ENCODE assay signal across 10 mouse cellular contexts in the genomic region with DNA sequence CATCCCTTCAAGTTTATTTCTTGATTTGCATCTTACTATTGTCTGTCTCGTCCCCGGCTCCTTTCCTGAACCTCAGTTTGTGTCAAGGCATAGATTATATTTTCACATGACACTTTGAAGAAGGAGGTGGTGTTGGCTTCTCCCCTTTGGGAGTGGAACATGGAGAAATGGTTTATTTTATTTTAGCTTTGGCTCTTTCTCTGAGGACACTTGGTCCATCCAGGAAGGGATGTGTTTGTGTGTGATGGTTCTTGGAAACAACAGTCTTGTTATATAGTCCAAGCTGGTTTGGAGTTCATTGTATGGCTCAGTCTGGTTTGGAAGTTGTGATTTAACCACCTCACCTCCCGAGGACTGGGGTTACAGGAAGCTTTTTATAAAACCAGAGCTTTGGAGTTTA. TPM values are rescaled to one million over a fixed set of nuclear protein-coding genes. Genes with fewer than 3 reads are reported as not detected.
A peak's percentile ranks its signal among the peaks of the same experiment; 100 is the strongest.
DNase-seq lines count a peak whose midpoint lies in the region; ATAC-seq and TF ChIP-seq lines count a peak whose summit lies in the region.
"Had no signal": no experiment of that assay in that cellular context is flagged by ENCODE, and none has a peak within 500 bp of the region (broad histone marks: within the 10 kb centered on the region; RNA-seq: fewer than 3 reads in every experiment).

No protein-coding gene starts in this region.

- H3K36me3 ChIP-seq in heart, embryonic 12.5 days: no peaks in the 10 kb centered on the region
- no peaks in the 10 kb centered on the region for H3K36me3 ChIP-seq in ES-E14 (ENCODE audit: control insufficient read depth, insufficient read depth, low read length, poor library complexity, severe bottlenecking)
- H3K36me3 ChIP-seq in hindbrain, embryonic 10.5 days: no peaks in the 10 kb centered on the region
- no peaks in the 10 kb centered on the region for H3K36me3 ChIP-seq in liver, postnatal 0 days (replicated peaks; ENCODE audit: insufficient read depth, low read length)

- H3K4me3 ChIP-seq in heart, embryonic 12.5 days: peak overlapping the region; percentile 76
- H3K4me3 ChIP-seq in ES-E14 (ENCODE audit: insufficient read depth in 1 of 2, low read depth in 1 of 2, low read length in 2 of 2, poor library complexity in 1 of 2, severe bottlenecking in 1 of 2): peak overlapping the region; percentile 75 to 97
- H3K4me3 ChIP-seq in hindbrain, embryonic 10.5 days: peak overlapping the region; percentile 76
- H3K4me3 ChIP-seq in liver, postnatal 0 days (ENCODE audit: low read depth, low read length): peak overlapping the region; percentile 66
- H3K4me3 ChIP-seq: myocyte had no signal

- TF ChIP-seq CTCF in liver, postnatal 0 days (IDR thresholded peaks at IDR 0.05; ENCODE audit: low read depth): no peak

- H3K9me3 ChIP-seq in heart, embryonic 12.5 days (replicated peaks): no peaks in the 10 kb centered on the region
- H3K9me3 ChIP-seq in ES-E14 (ENCODE audit: control insufficient read depth, insufficient read depth, low read depth, low read length): no peaks in the 10 kb centered on the region
- no peaks in the 10 kb centered on the region for H3K9me3 ChIP-seq in hindbrain, embryonic 10.5 days
- H3K9me3 ChIP-seq in liver, postnatal 0 days (ENCODE audit: low read length): no peaks in the 10 kb centered on the region

- ATAC-seq in heart, embryonic 12.5 days (ENCODE audit: insufficient number of reproducible peaks, low FRiP score): no peak
- no peak for ATAC-seq in liver, postnatal 0 days
- ATAC-seq in megakaryocyte-erythroid progenitor cell, adult 5-6 weeks (replicated peaks; ENCODE audit: low FRiP score, low TSS enrichment, poor library complexity, severe bottlenecking): no peak

- peak overlapping the region; percentile 81 for H3K9ac ChIP-seq in heart, embryonic 12.5 days
- H3K9ac ChIP-seq in ES-E14 (ENCODE audit: insufficient read depth, low read depth, low read length, poor library complexity, severe bottlenecking): 0 out of 2 replicates have a peak overlapping the region, but pooled peaks have one; percentile 79
- H3K9ac ChIP-seq in liver, postnatal 0 days (replicated peaks): no peak overlapping the region

- in situ Hi-C loops in ES-E14 (cut with MboI; ENCODE audit: low sequenced_read_pairs in 2 of 2, unreplicated experiment in 2 of 2): no loop called here

- peaks cover 15% of the 10 kb centered on the region; the same call in 1 of the 2 replicates for H3K4me1 ChIP-seq in heart, embryonic 12.5 days (replicated peaks)
- peaks cover 0 to 2% of the 10 kb centered on the region in 2 experiments; a peak in 1 of 4 replicates for H3K4me1 ChIP-seq in ES-E14 (ENCODE audit: control insufficient read depth in 2 of 2, insufficient read depth in 2 of 2, low read length in 2 of 2, poor library complexity in 1 of 2)
- peaks cover 5% of the 10 kb centered on the region; the same call in 1 of the 2 replicates for H3K4me1 ChIP-seq in hindbrain, embryonic 10.5 days (replicated peaks)
- peaks cover 13% of the 10 kb centered on the region for H3K4me1 ChIP-seq in liver, postnatal 0 days (ENCODE audit: insufficient read depth)

- WGBS in heart, embryonic 12.5 days: 37% methylated on average over 3 of the region's 3 CpGs
- WGBS in hindbrain, embryonic 10.5 days: 41% methylated on average over 3 of the region's 3 CpGs
- WGBS in liver, postnatal 0 days (ENCODE audit: insufficient replicate concordance): 30% methylated on average over 3 of the region's 3 CpGs

- no peak overlapping the region for H3K27ac ChIP-seq in heart, embryonic 12.5 days (ENCODE audit: poor library complexity, severe bottlenecking)
- H3K27ac ChIP-seq in ES-E14 (ENCODE audit: insufficient read depth, low read depth, low read length, poor library complexity, severe bottlenecking): no peak overlapping the region
- peak overlapping the region; percentile 93; the same call in 1 of the 2 replicates for H3K27ac ChIP-seq in hindbrain, embryonic 10.5 days
- H3K27ac ChIP-seq in liver, postnatal 0 days (ENCODE audit: low read depth): no peak overlapping the region

- TF ChIP-seq EP300 in liver, postnatal 0 days (IDR thresholded peaks at IDR 0.05; ENCODE audit: low read depth): no peak

- H3K27me3 ChIP-seq in heart, embryonic 12.5 days (replicated peaks): no peaks in the 10 kb centered on the region
- H3K27me3 ChIP-seq in hindbrain, embryonic 10.5 days (ENCODE audit: insufficient read depth, poor library complexity, severe bottlenecking): peaks cover 21% of the 10 kb centered on the region; the same call in 1 of the 2 replicates
- H3K27me3 ChIP-seq in liver, postnatal 0 days (ENCODE audit: insufficient read depth, low read length): peaks cover 35% of the 10 kb centered on the region

- no peak for DNase-seq in heart, adult 8-10 months (ENCODE audit: low spot score)
- no peak for DNase-seq in ES-E14 (ENCODE audit: low read depth, low spot score)
- DNase-seq in hindbrain, embryonic 10.5 days (ENCODE audit: low spot score): no peak
- DNase-seq in liver, postnatal 0 days: no peak
- no peak for DNase-seq in T-cell, adult 2 months (ENCODE audit: low spot score)
- DNase-seq in spleen, postnatal 10 days (ENCODE audit: low spot score in 2 of 2): no peak
- DNase-seq: gastrocnemius, postnatal 25 days had no signal

- H3K4me2 ChIP-seq in heart, embryonic 12.5 days: peak overlapping the region; percentile 83
- peak overlapping the region; percentile 96 for H3K4me2 ChIP-seq in liver, postnatal 0 days (ENCODE audit: low read depth, low read length)

TF ChIP-seq in ES-E14, 5 proteins besides CTCF, POLR2A, EP300 and RAD21:
- TF ChIP-seq HCFC1 (IDR thresholded peaks at IDR 0.05; ENCODE audit: borderline replicate concordance, insufficient read depth, low read length): no peak
- TF ChIP-seq ZC3H11A (IDR thresholded peaks at IDR 0.05; ENCODE audit: borderline replicate concordance, low read depth, low read length): no peak
- TF ChIP-seq CHD2 (IDR thresholded peaks at IDR 0.05; ENCODE audit: low read depth, low read length): no peak
- no peak for TF ChIP-seq MAFK (IDR thresholded peaks at IDR 0.05; ENCODE audit: insufficient read depth, low read depth, low read length)
- TF ChIP-seq ZNF384 (IDR thresholded peaks at IDR 0.05; ENCODE audit: low read depth, low read length): no peak

RNA-seq across cellular contexts. Expression of gene Unc13b, which starts 0.9 kb away (rescaled TPM):
- 15.1 and 15.8 TPM in 2 replicates for polyA plus RNA-seq in heart, embryonic 12.5 days (2016; fragmentation: Nextera tagmentation; extraction: Ambion mirVana)
- 10 to 100 TPM in 3 of 4 experiments, 1 to 10 TPM in 1; 7.7 to 11.7 (median 10.1) TPM for total RNA-seq in heart, adult 8-10 months (2022)
- 13.3 and 19.6 TPM in 2 replicates for total RNA-seq in ES-E14 (2012; rRNA removed)
- polyA plus RNA-seq in hindbrain, embryonic 10.5 days (2016; fragmentation: Nextera tagmentation; extraction: Ambion mirVana): 12.8 and 14.8 TPM in 2 replicates
- polyA plus RNA-seq in liver, postnatal 0 days (2015; fragmentation: Nextera tagmentation; extraction: Ambion mirVana): 0.37 and 0.52 TPM in 2 replicates
- total RNA-seq in megakaryocyte-erythroid progenitor cell, adult 5-6 weeks (2014; fragmentation: Nextera tagmentation): 2.5 and 2.9 TPM in 2 replicates
- 0.52 and 3.2 TPM in 2 replicates for total RNA-seq in megakaryocyte-erythroid progenitor cell, adult 5-6 weeks (2017)

RNA-seq across cellular contexts. Expression of gene Fam214b, which starts 13.7 kb away (rescaled TPM):
- 17.4 and 19.3 TPM in 2 replicates for polyA plus RNA-seq in heart, embryonic 12.5 days (2016; fragmentation: Nextera tagmentation; extraction: Ambion mirVana)
- total RNA-seq in heart, adult 8-10 months (2022): 10 to 100 TPM; 25.7 to 34.1 (median 30.1) TPM
- total RNA-seq in ES-E14 (2012; rRNA removed): 8.2 and 11.9 TPM in 2 replicates
- 22.6 and 34.4 TPM in 2 replicates for polyA plus RNA-seq in hindbrain, embryonic 10.5 days (2016; fragmentation: Nextera tagmentation; extraction: Ambion mirVana)
- 11.3 and 11.7 TPM in 2 replicates for polyA plus RNA-seq in liver, postnatal 0 days (2015; fragmentation: Nextera tagmentation; extraction: Ambion mirVana)
- 1.8 and 2.5 TPM in 2 replicates for total RNA-seq in megakaryocyte-erythroid progenitor cell, adult 5-6 weeks (2014; fragmentation: Nextera tagmentation)
- total RNA-seq in megakaryocyte-erythroid progenitor cell, adult 5-6 weeks (2017): 1.0 TPM in 2 replicates

RNA-seq across cellular contexts. Expression of gene Stoml2, which starts 28.2 kb away (rescaled TPM):
- 208 and 219 TPM in 2 replicates for polyA plus RNA-seq in heart, embryonic 12.5 days (2016; fragmentation: Nextera tagmentation; extraction: Ambion mirVana)
- 100 to 1,000 TPM; 104 to 110 (median 108) TPM for total RNA-seq in heart, adult 8-10 months (2022)
- 245 and 279 TPM in 2 replicates for total RNA-seq in ES-E14 (2012; rRNA removed)
- polyA plus RNA-seq in hindbrain, embryonic 10.5 days (2016; fragmentation: Nextera tagmentation; extraction: Ambion mirVana): 404 and 440 TPM in 2 replicates
- 114 and 116 TPM in 2 replicates for polyA plus RNA-seq in liver, postnatal 0 days (2015; fragmentation: Nextera tagmentation; extraction: Ambion mirVana)
- total RNA-seq in megakaryocyte-erythroid progenitor cell, adult 5-6 weeks (2014; fragmentation: Nextera tagmentation): 207 and 223 TPM in 2 replicates
- 190 and 198 TPM in 2 replicates for total RNA-seq in megakaryocyte-erythroid progenitor cell, adult 5-6 weeks (2017)

RNA-seq across cellular contexts. Expression of gene Pigo, which starts 34.1 kb away (rescaled TPM):
- 15.8 and 18.7 TPM in 2 replicates for polyA plus RNA-seq in heart, embryonic 12.5 days (2016; fragmentation: Nextera tagmentation; extraction: Ambion mirVana)
- 10 to 100 TPM; 19.6 to 27.4 (median 23.6) TPM for total RNA-seq in heart, adult 8-10 months (2022)
- total RNA-seq in ES-E14 (2012; rRNA removed): 40.9 and 59.1 TPM in 2 replicates
- 20.3 and 23.2 TPM in 2 replicates for polyA plus RNA-seq in hindbrain, embryonic 10.5 days (2016; fragmentation: Nextera tagmentation; extraction: Ambion mirVana)
- polyA plus RNA-seq in liver, postnatal 0 days (2015; fragmentation: Nextera tagmentation; extraction: Ambion mirVana): 7.6 and 8.3 TPM in 2 replicates
- total RNA-seq in megakaryocyte-erythroid progenitor cell, adult 5-6 weeks (2014; fragmentation: Nextera tagmentation): 14.7 and 20.3 TPM in 2 replicates
- total RNA-seq in megakaryocyte-erythroid progenitor cell, adult 5-6 weeks (2017): 8.3 and 11.0 TPM in 2 replicates

RNA-seq across cellular contexts. Expression of gene Fancg, which starts 49.4 kb away (rescaled TPM):
- polyA plus RNA-seq in heart, embryonic 12.5 days (2016; fragmentation: Nextera tagmentation; extraction: Ambion mirVana): 12.2 and 12.9 TPM in 2 replicates
- 1 to 10 TPM; 1.7 to 2.8 (median 2.2) TPM for total RNA-seq in heart, adult 8-10 months (2022)
- 13.0 and 16.9 TPM in 2 replicates for total RNA-seq in ES-E14 (2012; rRNA removed)
- polyA plus RNA-seq in hindbrain, embryonic 10.5 days (2016; fragmentation: Nextera tagmentation; extraction: Ambion mirVana): 23.2 and 25.5 TPM in 2 replicates
- 4.5 and 5.5 TPM in 2 replicates for polyA plus RNA-seq in liver, postnatal 0 days (2015; fragmentation: Nextera tagmentation; extraction: Ambion mirVana)
- total RNA-seq in megakaryocyte-erythroid progenitor cell, adult 5-6 weeks (2014; fragmentation: Nextera tagmentation): 24.2 and 35.5 TPM in 2 replicates
- 8.3 and 8.5 TPM in 2 replicates for total RNA-seq in megakaryocyte-erythroid progenitor cell, adult 5-6 weeks (2017)
